Mouse (Mus musculus) CH12.LX (cell line): ENCODE data around the gene Rps6.

ENCODE experiments used
- CHD2 ChIP-seq: IDR thresholded peaks from 2 replicates; pipeline ENCODE4 v1.6.1; 2011; ENCODE audit warnings: low read length, improper control_type of control experiment
- MYC ChIP-seq: IDR thresholded peaks from 2 replicates; pipeline ENCODE4 v1.6.1; 2011; ENCODE audit warnings: low read depth, mild to moderate bottlenecking, improper control_type of control experiment, low read length
- POLR2A ChIP-seq: IDR thresholded peaks from 2 replicates; pipeline ENCODE4 v1.6.1; 2011; ENCODE audit warnings: low read depth, mild to moderate bottlenecking, improper control_type of control experiment, low read length

GRCm38 (mm10) chr4:86887879-86888278, 30.7 kb upstream of the Rps6 start:
- TF ChIP-seq CHD2 (no peak), MYC (no peak), POLR2A (no peak)
